ENCODE assay signal across 20 mouse cellular contexts in genomic region chr9:96738563-96739355, GRCm38 (mm10). TPM values are rescaled to one million over a fixed set of nuclear protein-coding genes. Genes with fewer than 3 reads are reported as not detected.
DNase-seq lines count a peak whose midpoint lies in the region; ATAC-seq and TF ChIP-seq lines count a peak whose summit lies in the region.
"Had no signal": no experiment of that assay in that cellular context is flagged by ENCODE, and none has a peak within 500 bp of the region (broad histone marks: within the 10 kb centered on the region; RNA-seq: fewer than 3 reads in every experiment).

No protein-coding gene starts in this region.

- H3K4me3 ChIP-seq in gastrocnemius, adult 2 months, result no peak overlapping the region
- H3K4me3 ChIP-seq in heart, embryonic 12.5 days, result no peak overlapping the region
- H3K4me3 ChIP-seq in heart, embryonic 16.5 days (ENCODE audit: low read length), result no peak overlapping the region
- H3K4me3 ChIP-seq: embryonic facial prominence, embryonic 10.5 days; forebrain, embryonic 13.5 days; hindbrain, embryonic 13.5 days had no signal

- H3K4me1 ChIP-seq in heart, embryonic 12.5 days (replicated peaks), result peaks cover 53% of the 10 kb centered on the region
- H3K4me1 ChIP-seq in heart, embryonic 16.5 days (ENCODE audit: control insufficient read depth, insufficient read depth, low read length), result peaks cover 32% of the 10 kb centered on the region

- no peak for ATAC-seq in heart, embryonic 12.5 days (ENCODE audit: insufficient number of reproducible peaks, low FRiP score)
- ATAC-seq in heart, embryonic 16.5 days (replicated peaks; ENCODE audit: extremely low read depth, insufficient read depth, low FRiP score), result no peak
- ATAC-seq: activated CD4-positive, CD25-positive, alpha-beta regulatory T cell, adult 4 months; forebrain, embryonic 13.5 days; forebrain, postnatal 0 days; hindbrain, postnatal 0 days; Patski had no signal

- H3K9me3 ChIP-seq in heart, embryonic 12.5 days (replicated peaks), result no peaks in the 10 kb centered on the region
- 0 out of 2 replicates have a peak, but pooled peaks cover under 1% of the 10 kb centered on the region for H3K9me3 ChIP-seq in heart, embryonic 16.5 days (replicated peaks; ENCODE audit: control insufficient read depth, low read length)
- H3K9me3 ChIP-seq: forebrain, embryonic 13.5 days; hindbrain, embryonic 13.5 days had no signal

- 0 out of 2 replicates have a peak overlapping the region, but pooled peaks have one; percentile 81 for H3K27ac ChIP-seq in gastrocnemius, adult 2 months
- H3K27ac ChIP-seq in heart, embryonic 12.5 days (ENCODE audit: poor library complexity, severe bottlenecking), result peak overlapping the region; percentile 97
- H3K27ac ChIP-seq in heart, embryonic 16.5 days (ENCODE audit: low read length), result peak overlapping the region; percentile 96
- H3K27ac ChIP-seq: embryonic facial prominence, embryonic 10.5 days; forebrain, embryonic 13.5 days; hindbrain, embryonic 13.5 days; hindbrain, postnatal 0 days had no signal

- no peaks in the 10 kb centered on the region for H3K27me3 ChIP-seq in heart, embryonic 12.5 days (replicated peaks)
- H3K27me3 ChIP-seq in heart, embryonic 16.5 days (ENCODE audit: control insufficient read depth, insufficient read depth, low read length), result no peaks in the 10 kb centered on the region
- H3K27me3 ChIP-seq: forebrain, embryonic 13.5 days; hindbrain, embryonic 13.5 days; Patski had no signal

- intact Hi-C loops in gastrocnemius, adult 2 months (cut with DNase I), result no loop called here
- intact Hi-C loops in heart, postnatal 36 days (cut with DNase I), result no loop called here

- H3K4me2 ChIP-seq in heart, embryonic 12.5 days, result no peak overlapping the region
- H3K4me2 ChIP-seq in heart, embryonic 16.5 days (ENCODE audit: low read depth, low read length), result no peak overlapping the region
- H3K4me2 ChIP-seq: forebrain, embryonic 13.5 days; hindbrain, embryonic 13.5 days had no signal

- no peak for TF ChIP-seq CTCF in gastrocnemius, adult 2 months (IDR thresholded peaks at IDR 0.05)

- H3K9ac ChIP-seq in heart, embryonic 12.5 days, result no peak overlapping the region; the same call in 1 of the 2 replicates
- no peak overlapping the region for H3K9ac ChIP-seq in heart, embryonic 16.5 days (ENCODE audit: low read length)
- H3K9ac ChIP-seq: forebrain, embryonic 13.5 days; forebrain, postnatal 0 days; hindbrain, embryonic 13.5 days had no signal

- 73% methylated on average over 13 of the region's 13 CpGs for WGBS in heart, embryonic 12.5 days
- WGBS in heart, embryonic 16.5 days, result 74% methylated on average over 13 of the region's 13 CpGs

- H3K36me3 ChIP-seq in heart, embryonic 12.5 days, result peaks cover under 1% of the 10 kb centered on the region; the same call in 1 of the 2 replicates
- H3K36me3 ChIP-seq in heart, embryonic 16.5 days (ENCODE audit: control insufficient read depth, insufficient read depth), result no peaks in the 10 kb centered on the region
- H3K36me3 ChIP-seq: embryonic facial prominence, embryonic 10.5 days; hindbrain, embryonic 13.5 days had no signal

- DNase-seq in gastrocnemius, adult 2 months, result no peak
- no peak for DNase-seq in gastrocnemius, postnatal 25 days
- no peak for DNase-seq in heart, postnatal 36 days
- no peak for DNase-seq in heart, adult 9 months (ENCODE audit: low spot score in 2 of 2)
- DNase-seq in adrenal gland, adult 18-20 months (ENCODE audit: low spot score in 2 of 2), result no peak
- DNase-seq: adrenal gland, adult 2 months; adrenal gland, postnatal 25 days; cerebellum, adult 2 months; cerebellum, postnatal 10 days; forebrain, postnatal 0 days; gastrocnemius, postnatal 36 days; kidney, adult 18-20 months had no signal

RNA-seq across cellular contexts. Expression of gene Zbtb38, which starts 13.9 kb away (rescaled TPM):
- total RNA-seq in gastrocnemius, adult 2 months (2021), result 10 to 100 TPM; 22.9 to 33.8 TPM
- total RNA-seq in gastrocnemius, postnatal 25 days (2021), result 10 to 100 TPM; 19.3 to 19.8 TPM
- 31.3 and 32.1 TPM in 2 replicates for polyA plus RNA-seq in heart, embryonic 12.5 days (2016; fragmentation: Nextera tagmentation; extraction: Ambion mirVana)
- total RNA-seq in heart, postnatal 36 days (2021), result 10 to 100 TPM; 39.1 to 39.8 TPM
- 28.3 and 29.6 TPM in 2 replicates for polyA plus RNA-seq in heart, embryonic 16.5 days (2015; fragmentation: Nextera tagmentation; extraction: Ambion mirVana)
- total RNA-seq in adrenal gland, adult 18-20 months (2021), result 10 to 100 TPM; 60.0 to 97.3 TPM
